Mouse (Mus musculus) liver, adult 2 months (tissue): Measurements from ENCODE around the gene Tada2b. TPM values are rescaled to one million over a fixed set of nuclear protein-coding genes. Genes with fewer than 3 reads are reported as not detected.

ENCODE experiments used
- DNase-seq: peaks from one replicate; pipeline ENCODE4 v3.0.0-alpha.2; 2011; ENCODE audit warnings: low read depth, low spot score; ENCODE audit errors: extremely low read depth
- H3K27ac ChIP-seq: fragments of 200-500 bp; replicated peaks from 2 replicates; pipeline ENCODE4 v1.5.1; 2012; ENCODE audit warnings: low read depth, mild to moderate bottlenecking, control low read depth, inconsistent platforms, low read length; ENCODE audit not compliant: insufficient read depth
- H3K27me3 ChIP-seq: fragments of 200-500 bp; 2 replicates; pipeline ENCODE4 v1.6.1; 2012; ENCODE audit warnings: mild to moderate bottlenecking, moderate library complexity, low read length, inconsistent platforms; ENCODE audit not compliant: control insufficient read depth, insufficient read depth
- H3K36me3 ChIP-seq: fragments of 200-500 bp; 2 replicates; pipeline ENCODE4 v1.6.1; 2012; ENCODE audit warnings: low read length, inconsistent platforms; ENCODE audit not compliant: control insufficient read depth, insufficient read depth
- H3K4me1 ChIP-seq: fragments of 200-500 bp; 2 replicates; pipeline ENCODE4 v1.6.1; 2011; ENCODE audit warnings: low read length; ENCODE audit not compliant: control insufficient read depth, insufficient read depth
- H3K4me3 ChIP-seq: fragments of 200-500 bp; 2 replicates; pipeline ENCODE4 v1.5.1; 2011; ENCODE audit warnings: low read depth, mild to moderate bottlenecking, control low read depth, low read length, moderate library complexity; ENCODE audit not compliant: insufficient read depth
- H3K79me2 ChIP-seq: fragments of 200-500 bp; 2 replicates; pipeline ENCODE4 v1.6.1; 2012; ENCODE audit warnings: inconsistent platforms, mild to moderate bottlenecking, low read length, moderate library complexity; ENCODE audit not compliant: control insufficient read depth, insufficient read depth
- H3K9ac ChIP-seq: fragments of 200-500 bp; 2 replicates; pipeline ENCODE4 v1.6.1; 2012; ENCODE audit warnings: low read depth, mild to moderate bottlenecking, control low read depth, inconsistent platforms, low read length
- CTCF ChIP-seq: fragments of 200-500 bp; IDR thresholded peaks from 2 replicates; pipeline ENCODE4 v1.5.1; 2011; ENCODE audit warnings: low read depth, low read length, control low read depth
- POLR2A ChIP-seq: fragments of 200-500 bp; IDR thresholded peaks from 2 replicates; pipeline ENCODE4 v1.6.1; 2011; ENCODE audit warnings: low read length, control low read depth; ENCODE audit not compliant: insufficient read depth; ENCODE audit errors: extremely low read depth
- WGBS: fragments of 180-500 bp; shearing (Covaris S2); methylation state at CpG from one replicate; pipeline ENCODE4 v1.1.7; 2018; 5-methylcytosine and 5-hydroxymethylcytosine counted together
- polyA plus RNA-seq: library from polyadenylated mRNA; depleted of rRNA; stranded (reverse); fragments of >200 nt; gene quantifications from 2 replicates; pipeline ENCODE4 v1.2.3, GENCODE M21; 2012
- total RNA-seq: library from RNA; depleted of rRNA; stranded (reverse); fragments of >200 nt; gene quantifications from 2 replicates; pipeline ENCODE4 v1.2.3, GENCODE M21; 2014

The Tada2b gene
- total and polyA plus RNA-seq, 2 experiments, result 5.1 to 14.4 TPM

- 94% methylated on average over 1 of the region's 1 CpGs for WGBS
- H3K9ac ChIP-seq, result no peak overlapping the region
These were observed 31.0 kb upstream of the Tada2b start for GRCm38 (mm10) chr5:36515126-36515525.

GRCm38 (mm10) chr5:36510956-36511355 lies 26.9 kb upstream of the Tada2b start:
- no peak overlapping the region for H3K9ac ChIP-seq
- WGBS, result 95% methylated on average over 2 of the region's 2 CpGs
- H3K27me3 ChIP-seq, result no peaks in the 10 kb centered on the region
- DNase-seq, result no peak
- TF ChIP-seq POLR2A, result no peak
- no peak for TF ChIP-seq CTCF
- no peaks in the 10 kb centered on the region for H3K79me2 ChIP-seq
- H3K36me3 ChIP-seq, result peaks cover 45% of the 10 kb centered on the region
- H3K27ac ChIP-seq, result no peak overlapping the region
- no peaks in the 10 kb centered on the region for H3K4me1 ChIP-seq
- H3K4me3 ChIP-seq, result no peak overlapping the region

More at GRCm38 (mm10) chr5:36515126-36515525, 31.0 kb upstream of the Tada2b start:
- peaks cover 40% of the 10 kb centered on the region for H3K36me3 ChIP-seq
- no peaks in the 10 kb centered on the region for H3K79me2 ChIP-seq
- TF ChIP-seq POLR2A (no peak), CTCF (no peak)
- no peaks in the 10 kb centered on the region for H3K27me3 ChIP-seq
- peak; percentile 24 for DNase-seq
- no peak overlapping the region for H3K27ac ChIP-seq
- H3K4me1 ChIP-seq, result no peaks in the 10 kb centered on the region
- H3K4me3 ChIP-seq, result no peak overlapping the region

- Histone ChIP-seq H3K79me2 (no peaks in the 10 kb centered on the region), H3K4me1 (no peaks in the 10 kb centered on the region), H3K36me3 (peaks cover 42% of the 10 kb centered on the region), H3K27ac (no peak overlapping the region), H3K9ac (no peak overlapping the region), H3K27me3 (no peaks in the 10 kb centered on the region), H3K4me3 (no peak overlapping the region)
- no peak for TF ChIP-seq POLR2A
- TF ChIP-seq CTCF, result no peak
- DNase-seq, result no peak
- WGBS, result 91% methylated on average over 10 of the region's 10 CpGs
These were observed 24.3 kb upstream of the Tada2b start for GRCm38 (mm10) chr5:36508351-36508750.

- Histone ChIP-seq H3K36me3 (peaks cover 36% of the 10 kb centered on the region), H3K9ac (no peak overlapping the region), H3K79me2 (no peaks in the 10 kb centered on the region), H3K27ac (no peak overlapping the region), H3K4me1 (no peaks in the 10 kb centered on the region), H3K4me3 (no peak overlapping the region), H3K27me3 (no peaks in the 10 kb centered on the region)
- no peak for DNase-seq
- no peak for TF ChIP-seq POLR2A
- TF ChIP-seq CTCF, result no peak
- 94% methylated on average over 5 of the region's 5 CpGs for WGBS
These were observed 21.6 kb upstream of the Tada2b start for GRCm38 (mm10) chr5:36505643-36506042.

- WGBS, result 96% methylated on average over 7 of the region's 7 CpGs
- Histone ChIP-seq H3K36me3 (peaks cover 32% of the 10 kb centered on the region), H3K27me3 (no peaks in the 10 kb centered on the region)
These were observed 21.1 kb upstream of the Tada2b start for GRCm38 (mm10) chr5:36505235-36505634.

GRCm38 (mm10) chr5:36494709-36495108 lies 10.6 kb upstream of the Tada2b start:
- Histone ChIP-seq H3K36me3 (peaks cover 28% of the 10 kb centered on the region), H3K4me1 (no peaks in the 10 kb centered on the region), H3K27me3 (no peaks in the 10 kb centered on the region), H3K9ac (no peak overlapping the region), H3K4me3 (no peak overlapping the region), H3K27ac (no peak overlapping the region), H3K79me2 (no peaks in the 10 kb centered on the region)
- no peak for DNase-seq
- WGBS, result 95% methylated on average over 9 of the region's 9 CpGs
- TF ChIP-seq POLR2A (no peak), CTCF (no peak)

More at GRCm38 (mm10) chr5:36505235-36505634, 21.1 kb upstream of the Tada2b start:
- Histone ChIP-seq H3K9ac (no peak overlapping the region), H3K79me2 (no peaks in the 10 kb centered on the region), H3K27ac (no peak overlapping the region), H3K4me1 (no peaks in the 10 kb centered on the region), H3K4me3 (no peak overlapping the region)
- TF ChIP-seq POLR2A, result no peak
- TF ChIP-seq CTCF, result no peak
- DNase-seq, result no peak
